Comparison of ENCODE assay signal across 21 mouse cellular contexts in the genomic region with DNA sequence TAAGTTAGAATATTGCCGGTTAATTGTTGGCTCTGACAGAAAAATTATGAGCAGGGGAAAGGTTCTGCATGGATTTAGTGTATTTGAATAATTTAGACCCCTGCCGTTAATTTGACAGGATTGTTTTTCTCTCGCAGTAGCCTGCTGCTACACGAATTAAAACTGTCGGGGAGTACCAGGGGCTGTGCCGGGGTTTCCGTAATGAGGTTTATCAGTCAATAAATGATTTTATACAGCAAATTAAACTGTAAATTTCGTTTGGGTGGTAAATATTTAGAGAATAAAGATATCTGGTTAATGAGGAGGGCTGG.
DNase-seq lines count a peak whose midpoint lies in the region; ATAC-seq and TF ChIP-seq lines count a peak whose summit lies in the region.
"Had no signal": no experiment of that assay in that cellular context is flagged by ENCODE, and none has a peak within 500 bp of the region (broad histone marks: within the 10 kb centered on the region; RNA-seq: fewer than 3 reads in every experiment).

No protein-coding gene starts in this region.

- H3K4me2 ChIP-seq in forebrain, postnatal 0 days (ENCODE audit: low read depth): no peak overlapping the region
- H3K4me2 ChIP-seq in midbrain, embryonic 13.5 days (replicated peaks): peak overlapping the region; percentile 29; the same call in 1 of the 2 replicates
- H3K4me2 ChIP-seq: liver, embryonic 11.5 days; lung, embryonic 14.5 days had no signal

- no peak overlapping the region for H3K9ac ChIP-seq in forebrain, postnatal 0 days
- H3K9ac ChIP-seq in midbrain, embryonic 13.5 days (replicated peaks): no peak overlapping the region
- H3K9ac ChIP-seq: lung, embryonic 14.5 days had no signal

- ATAC-seq in forebrain, postnatal 0 days: no peak
- no peak for ATAC-seq in midbrain, embryonic 13.5 days

- peak overlapping the region; percentile 25; the same call in 1 of the 2 replicates for H3K27ac ChIP-seq in forebrain, embryonic 10.5 days
- H3K27ac ChIP-seq in forebrain, postnatal 0 days (ENCODE audit: low read depth, low read length): no peak overlapping the region
- H3K27ac ChIP-seq in midbrain, embryonic 13.5 days: no peak overlapping the region
- H3K27ac ChIP-seq: layer of hippocampus, adult 2 months had no signal

- H3K36me3 ChIP-seq in forebrain, embryonic 10.5 days (replicated peaks): no peaks in the 10 kb centered on the region
- H3K36me3 ChIP-seq in forebrain, postnatal 0 days (ENCODE audit: insufficient read depth): no peaks in the 10 kb centered on the region
- no peaks in the 10 kb centered on the region for H3K36me3 ChIP-seq in midbrain, embryonic 13.5 days

- intact Hi-C loops in gastrocnemius, postnatal 14 days (cut with DNase I; ENCODE audit: low total_unique reads): no loop called here

- WGBS in forebrain, embryonic 10.5 days: 25% methylated on average over 8 of the region's 8 CpGs
- 6% methylated on average over 8 of the region's 8 CpGs for WGBS in forebrain, postnatal 0 days
- 18% methylated on average over 8 of the region's 8 CpGs for WGBS in midbrain, embryonic 13.5 days

- H3K27me3 ChIP-seq in forebrain, embryonic 10.5 days (ENCODE audit: poor library complexity, severe bottlenecking): peaks cover 7% of the 10 kb centered on the region; the same call in 1 of the 2 replicates
- no peaks in the 10 kb centered on the region; the same call in 1 of the 2 replicates for H3K27me3 ChIP-seq in forebrain, postnatal 0 days (ENCODE audit: insufficient read depth, low read length)
- H3K27me3 ChIP-seq in midbrain, embryonic 13.5 days: no peaks in the 10 kb centered on the region

- H3K4me3 ChIP-seq in forebrain, embryonic 10.5 days: no peak overlapping the region
- H3K4me3 ChIP-seq in forebrain, postnatal 0 days (ENCODE audit: low read depth, low read length): no peak overlapping the region
- H3K4me3 ChIP-seq in midbrain, embryonic 13.5 days (replicated peaks): no peak overlapping the region
- H3K4me3 ChIP-seq: layer of hippocampus, adult 2 months had no signal

- no peak for TF ChIP-seq CTCF in forebrain, postnatal 0 days (IDR thresholded peaks at IDR 0.05; ENCODE audit: low read depth)

- peaks cover 33% of the 10 kb centered on the region for H3K4me1 ChIP-seq in forebrain, embryonic 10.5 days
- no peaks in the 10 kb centered on the region for H3K4me1 ChIP-seq in forebrain, postnatal 0 days (ENCODE audit: insufficient read depth)
- peaks cover 12% of the 10 kb centered on the region; the same call in 1 of the 2 replicates for H3K4me1 ChIP-seq in midbrain, embryonic 13.5 days (replicated peaks)

- DNase-seq in forebrain, embryonic 10.5 days (ENCODE audit: extremely low spot score, low spot score): no peak
- no peak for DNase-seq in forebrain, postnatal 0 days
- DNase-seq in retina, embryonic 14.5 days (ENCODE audit: low spot score): peak; percentile 12
- DNase-seq in retina, postnatal 1 day: no peak
- DNase-seq in gastrocnemius, postnatal 14 days: no peak
- DNase-seq in spleen, postnatal 10 days (ENCODE audit: low spot score in 2 of 2): no peak
- DNase-seq in adrenal gland, postnatal 25 days: no peak
- DNase-seq: adrenal gland, postnatal 14 days; cerebellum, adult 11-12 months; cerebellum, postnatal 25 days; embryo, embryonic 11 days; kidney, adult 11 months; kidney, postnatal 10 days; lung, embryonic 14.5 days; lung, postnatal 36 days; right cerebral cortex, postnatal 14 days; spleen, adult 18-20 months; thymus, postnatal 36 days had no signal

- H3K9me3 ChIP-seq in forebrain, embryonic 10.5 days: no peaks in the 10 kb centered on the region
- H3K9me3 ChIP-seq in forebrain, postnatal 0 days (ENCODE audit: low read length): no peaks in the 10 kb centered on the region
- H3K9me3 ChIP-seq in midbrain, embryonic 13.5 days: no peaks in the 10 kb centered on the region
